Mouse (Mus musculus) heart, adult 2 months (tissue): ENCODE measurements around the gene 2700097O09Rik. TPM values are rescaled to one million over a fixed set of nuclear protein-coding genes. Genes with fewer than 3 reads are reported as not detected.

ENCODE experiments used
- DNase-seq, 2 experiments: peaks; one replicate each; pipeline ENCODE4 v3.0.0; 2021
- H3K27ac ChIP-seq: fragments of 200-600 bp; 2 replicates; pipeline ENCODE4 v1.8.1; 2022
- H3K27me3 ChIP-seq: fragments of 200-500 bp; 2 replicates; pipeline ENCODE4 v1.6.1; 2012; ENCODE audit warnings: mild to moderate bottlenecking, low read length, inconsistent platforms, mixed read lengths; ENCODE audit not compliant: control insufficient read depth, insufficient read depth
- H3K36me3 ChIP-seq: fragments of 200-500 bp; 2 replicates; pipeline ENCODE4 v1.6.1; 2012; ENCODE audit warnings: low read length, inconsistent platforms; ENCODE audit not compliant: control insufficient read depth, insufficient read depth
- H3K4me1 ChIP-seq: fragments of 200-500 bp; 2 replicates; pipeline ENCODE4 v1.6.1; 2011; ENCODE audit warnings: low read length; ENCODE audit not compliant: control insufficient read depth, insufficient read depth
- H3K4me3 ChIP-seq: fragments of 200-600 bp; 2 replicates; pipeline ENCODE4 v1.8.1; 2022
- H3K79me2 ChIP-seq: fragments of 200-500 bp; replicated peaks from 2 replicates; pipeline ENCODE4 v1.6.1; 2012; ENCODE audit warnings: mild to moderate bottlenecking, inconsistent platforms, low read length, moderate library complexity, mixed read lengths; ENCODE audit not compliant: control insufficient read depth, insufficient read depth
- H3K9ac ChIP-seq: fragments of 200-500 bp; 2 replicates; pipeline ENCODE4 v1.6.1; 2012; ENCODE audit warnings: low read depth, mild to moderate bottlenecking, control low read depth, inconsistent platforms, low read length, mixed read lengths
- CTCF ChIP-seq: fragments of 200-600 bp; IDR thresholded peaks from 2 replicates; pipeline ENCODE4 v1.8.1; 2022; ENCODE audit warnings: antibody characterized with exemption, mild to moderate bottlenecking, moderate library complexity
- EP300 ChIP-seq: fragments of 200-500 bp; IDR thresholded peaks from 2 replicates; pipeline ENCODE4 v1.6.1; 2011; ENCODE audit warnings: low read depth, low read length, control low read depth; ENCODE audit not compliant: insufficient read depth
- POLR2A ChIP-seq: fragments of 200-500 bp; IDR thresholded peaks from 2 replicates; pipeline ENCODE4 v1.6.1; 2011; ENCODE audit warnings: mild to moderate bottlenecking, low read depth, low read length, control low read depth; ENCODE audit not compliant: insufficient read depth
- WGBS: fragments of 180-500 bp; shearing (Covaris S2); methylation state at CpG from one replicate; pipeline ENCODE4 v1.1.7; 2018; 5-methylcytosine and 5-hydroxymethylcytosine counted together
- intact Hi-C: fragments of 180-260 bp; cut with DNase I; formaldehyde crosslinking; loops from one replicate; pipeline ENCODE4 v1.15.1; 2025
- polyA plus RNA-seq: library from polyadenylated mRNA; depleted of rRNA; stranded (reverse); fragments of >200 nt; gene quantifications from 2 replicates; pipeline ENCODE4 v1.2.3, GENCODE M21; 2012; rRNA removed
- total RNA-seq, 2 experiments: library from RNA; stranded (reverse); gene quantifications; 2 replicates each; pipeline ENCODE4 v1.2.3; 2021

2700097O09Rik gene
- total and polyA plus RNA-seq, 3 experiments: 7.7 to 9.3 (median 8.0) TPM

DNA sequence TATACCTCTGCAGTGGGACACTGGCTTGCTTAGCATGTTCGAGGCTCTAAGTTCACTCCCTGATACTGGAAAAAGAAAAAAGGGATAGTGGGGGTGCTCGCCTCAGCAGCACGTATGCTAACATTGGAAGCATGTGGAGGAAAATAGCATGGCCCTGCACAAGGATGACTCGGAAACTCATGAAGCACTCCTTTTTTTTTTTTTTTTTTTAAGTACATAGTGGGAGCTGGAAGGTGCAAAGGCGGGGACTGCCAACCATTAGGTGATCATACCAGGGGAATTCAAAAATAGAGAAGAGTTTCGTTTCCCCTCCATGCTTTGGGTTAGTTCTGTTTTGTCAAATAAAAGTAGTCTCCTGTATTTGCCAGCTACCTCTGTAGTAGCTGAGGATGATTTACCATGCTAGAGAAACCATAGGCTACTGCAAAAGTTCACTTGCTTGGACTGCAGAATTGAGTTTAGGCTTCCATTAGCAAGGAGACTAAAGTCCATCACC is 82.9 kb downstream of the 2700097O09Rik start:
- Histone ChIP-seq H3K4me1 (0 out of 2 replicates have a peak, but pooled peaks cover 2% of the 10 kb centered on the region), H3K4me3 (no peak overlapping the region), H3K36me3 (no peaks in the 10 kb centered on the region), H3K27ac (no peak overlapping the region), H3K27me3 (no peaks in the 10 kb centered on the region), H3K79me2 (no peaks in the 10 kb centered on the region), H3K9ac (no peak overlapping the region)
- intact Hi-C loops: no loop called here
- WGBS: 83% methylated on average over 6 of the region's 6 CpGs
- no peak for DNase-seq
- no peak for TF ChIP-seq CTCF
- no peak for TF ChIP-seq POLR2A
- TF ChIP-seq EP300: no peak

- no peaks in the 10 kb centered on the region for H3K27me3 ChIP-seq
- intact Hi-C loops: no loop called here
- H3K9ac ChIP-seq: no peak overlapping the region
- H3K4me1 ChIP-seq: 0 out of 2 replicates have a peak, but pooled peaks cover 2% of the 10 kb centered on the region
- DNase-seq: no peak
- no peak overlapping the region for H3K27ac ChIP-seq
- H3K4me3 ChIP-seq: no peak overlapping the region
- 70% methylated on average over 3 of the region's 3 CpGs for WGBS
- H3K79me2 ChIP-seq: no peaks in the 10 kb centered on the region
- no peaks in the 10 kb centered on the region for H3K36me3 ChIP-seq
- TF ChIP-seq EP300: no peak
- no peak for TF ChIP-seq POLR2A
- TF ChIP-seq CTCF: no peak
These were observed 83.9 kb downstream of the 2700097O09Rik start for GRCm38 (mm10) chr12:54995965-54996364.

Other genes with a start within 250 kb of the 2700097O09Rik start
- gene Cfl2, start 217.2 kb downstream of the 2700097O09Rik start, total RNA-seq: 100 to 1,000 TPM; 333 to 392 TPM
- 156 and 340 TPM in 2 replicates for gene Cfl2, start 217.2 kb downstream of the 2700097O09Rik start, polyA plus RNA-seq
- gene Gm20403, start 93.6 kb downstream of the 2700097O09Rik start, total RNA-seq: not detected
- gene Gm20403, start 93.6 kb downstream of the 2700097O09Rik start, polyA plus RNA-seq: not detected in 2 replicates
- gene Baz1a, start 65.8 kb downstream of the 2700097O09Rik start, total RNA-seq: 1 to 10 TPM; 7.0 to 7.8 TPM
- gene Baz1a, start 65.8 kb downstream of the 2700097O09Rik start, polyA plus RNA-seq: 1.4 and 3.9 TPM in 2 replicates
- gene Srp54a, start 152 bp upstream of the 2700097O09Rik start, total RNA-seq: 10 to 100 TPM; 89.7 to 99.9 TPM
- 14.7 and 23.8 TPM in 2 replicates for gene Srp54a, start 152 bp upstream of the 2700097O09Rik start, polyA plus RNA-seq
- 10 to 100 TPM in 1 of 2 experiments, 1 to 10 TPM in 1; 8.0 to 13.6 TPM for gene Fam177a, start 44.4 kb upstream of the 2700097O09Rik start, total RNA-seq
- 6.2 and 7.3 TPM in 2 replicates for gene Fam177a, start 44.4 kb upstream of the 2700097O09Rik start, polyA plus RNA-seq
- gene Srp54b, start 75.0 kb upstream of the 2700097O09Rik start, total RNA-seq: 10 to 100 TPM; 37.8 to 39.3 TPM
- gene Srp54b, start 75.0 kb upstream of the 2700097O09Rik start, polyA plus RNA-seq: 11.3 and 25.9 TPM in 2 replicates
- 1 to 10 TPM; 1.2 to 5.4 TPM for gene 1700047I17Rik2, start 119.5 kb upstream of the 2700097O09Rik start, total RNA-seq
- gene 1700047I17Rik2, start 119.5 kb upstream of the 2700097O09Rik start, polyA plus RNA-seq: 1.7 TPM in 1 of 2 replicates, not detected in the other
- gene Srp54c, start 150.1 kb upstream of the 2700097O09Rik start, total RNA-seq: 10 to 100 TPM; 28.8 to 31.7 TPM
- 12.1 and 23.9 TPM in 2 replicates for gene Srp54c, start 150.1 kb upstream of the 2700097O09Rik start, polyA plus RNA-seq
- 10 to 100 TPM in 1 of 2 experiments, 1 to 10 TPM in 1; 9.8 to 11.4 TPM for gene 1110008L16Rik, start 219.5 kb upstream of the 2700097O09Rik start, total RNA-seq
- gene 1110008L16Rik, start 219.5 kb upstream of the 2700097O09Rik start, polyA plus RNA-seq: 4.0 and 8.5 TPM in 2 replicates
- gene Ppp2r3c, start 222.9 kb upstream of the 2700097O09Rik start, total RNA-seq: 10 to 100 TPM in 1 of 2 experiments, 1 to 10 TPM in 1; 8.0 to 11.8 TPM
- 2.5 and 4.4 TPM in 2 replicates for gene Ppp2r3c, start 222.9 kb upstream of the 2700097O09Rik start, polyA plus RNA-seq